Mouse (Mus musculus): Measurements from ENCODE around the gene Plppr5.

GRCm38 (mm10) chr3:117716534-117717280 lies 142.1 kb downstream of the Plppr5 start:
- TF ChIP-seq FLI1 (IDR thresholded peaks at IDR 0.05; ENCODE audit: low read length), result no peak
- TF ChIP-seq GATA1 (IDR thresholded peaks at IDR 0.05; ENCODE audit: borderline replicate concordance, low read length), result no peak
